Mouse (Mus musculus) cerebellum, adult 2 months (tissue): Measurements from ENCODE around the gene Pgc.

Experiments
- CTCF ChIP-seq: fragments of 200-500 bp; IDR thresholded peaks from 2 replicates; pipeline ENCODE4 v1.5.1; 2011; ENCODE audit warnings: low read depth, mild to moderate bottlenecking, control low read depth, low read length, moderate library complexity, borderline replicate concordance; ENCODE audit not compliant: insufficient read depth
- POLR2A ChIP-seq: fragments of 200-500 bp; IDR thresholded peaks from 2 replicates; pipeline ENCODE4 v1.6.1; 2011; ENCODE audit warnings: low read length, control low read depth, borderline replicate concordance; ENCODE audit not compliant: insufficient read depth

- TF ChIP-seq POLR2A (no peak), CTCF (no peak)
Measured at GRCm38 (mm10) chr17:47730633-47731575, 4.3 kb downstream of the Pgc start.
